Mouse (Mus musculus) cerebellum, adult 9-10 months (tissue): ENCODE data around the gene Vwa8.

Source experiments
- DNase-seq: peaks from one replicate; pipeline ENCODE4 v3.0.0; 2022

Gene Vwa8

DNA sequence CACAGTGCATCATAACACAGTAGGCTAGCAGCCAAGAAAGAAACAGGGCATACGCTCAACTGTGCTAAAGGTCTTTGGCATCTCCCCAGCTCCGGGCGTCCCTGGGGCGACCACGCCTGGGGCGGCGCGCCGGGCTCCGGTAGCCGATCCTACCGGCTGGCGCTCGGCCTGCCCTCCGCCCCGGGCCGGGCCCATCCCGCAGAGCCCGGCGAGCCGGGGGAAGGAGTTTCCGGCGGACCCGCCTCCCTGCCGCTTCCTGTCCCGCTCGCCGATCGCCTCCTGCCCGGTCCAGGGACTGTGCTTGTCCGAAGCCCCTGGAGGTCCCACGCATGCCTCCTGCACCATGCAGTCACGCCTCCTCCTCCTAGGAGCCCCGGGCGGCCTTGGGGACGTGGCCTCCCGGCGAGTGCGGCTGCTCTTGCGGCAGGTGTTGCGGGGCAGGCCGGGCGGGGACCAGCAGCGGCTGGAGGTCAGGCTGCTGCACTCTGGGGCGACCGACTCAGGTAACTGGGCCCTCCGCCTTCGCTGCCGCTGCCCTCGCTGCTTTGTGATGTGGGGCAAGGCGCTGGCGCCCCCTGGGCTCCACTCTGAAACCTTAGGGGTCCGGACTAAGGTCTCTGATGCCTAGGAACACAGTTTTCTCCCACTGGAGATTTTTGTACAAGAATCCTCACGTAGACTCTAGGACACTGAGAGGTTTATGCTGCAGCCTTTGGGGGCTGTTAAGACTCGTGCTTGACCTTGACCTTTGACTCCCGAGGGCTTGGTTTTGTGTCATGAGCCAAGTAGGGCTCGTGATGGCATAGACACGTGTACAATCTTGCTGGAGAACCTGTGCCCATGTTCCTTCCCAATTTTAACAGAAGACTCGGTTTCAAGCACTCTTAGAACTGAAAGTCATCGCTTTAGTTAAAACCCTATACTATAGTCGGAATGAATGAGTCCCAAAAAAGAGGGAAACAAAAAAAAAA, at the start of gene Vwa8:
Gene Vwa8, plus strand, starts transcription at position 112 of the 971 bp plus-strand sequence.
- DNase-seq = peak; percentile 83

GRCm38 (mm10) chr14:78802378-78802777, 46.5 kb upstream of the Vwa8 start:
- no peak for DNase-seq

GRCm38 (mm10) chr14:78803924-78804323, 44.9 kb upstream of the Vwa8 start:
- DNase-seq = no peak

DNA sequence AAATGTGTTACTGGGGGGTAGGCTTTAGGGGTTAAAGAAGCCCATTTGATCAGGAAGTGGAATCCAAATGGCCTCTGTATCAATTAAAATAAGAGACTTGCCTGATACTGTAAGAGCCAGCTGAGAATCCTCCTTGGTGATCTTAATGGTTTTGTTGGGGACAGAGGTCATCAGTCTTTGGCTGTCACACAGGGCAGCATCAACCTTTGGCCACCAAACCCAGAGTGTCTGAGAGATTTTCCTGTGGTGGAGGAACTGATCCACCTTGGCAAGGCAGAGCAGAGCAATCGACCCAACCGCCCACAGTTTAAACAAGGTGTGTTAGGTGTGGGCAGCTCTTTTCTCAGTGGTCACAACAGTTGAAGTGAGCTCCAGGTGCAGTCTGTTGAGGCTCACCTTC, 36.0 kb upstream of the Vwa8 start:
- no peak for DNase-seq

GRCm38 (mm10) chr14:78816411-78816810, 32.4 kb upstream of the Vwa8 start:
- no peak for DNase-seq

- DNase-seq = no peak
Observed at GRCm38 (mm10) chr14:78817651-78818050, 31.2 kb upstream of the Vwa8 start.

- no peak for DNase-seq
Observed at GRCm38 (mm10) chr14:78818406-78818805, 30.4 kb upstream of the Vwa8 start.

- DNase-seq = no peak
Observed at GRCm38 (mm10) chr14:78824013-78824412, 24.8 kb upstream of the Vwa8 start.

GRCm38 (mm10) chr14:78824507-78824906, 24.3 kb upstream of the Vwa8 start:
- no peak for DNase-seq

GRCm38 (mm10) chr14:78831158-78831557, 17.7 kb upstream of the Vwa8 start:
- no peak for DNase-seq

- DNase-seq = no peak
Observed at GRCm38 (mm10) chr14:78847948-78848347, 904 bp upstream of the Vwa8 start.

DNA sequence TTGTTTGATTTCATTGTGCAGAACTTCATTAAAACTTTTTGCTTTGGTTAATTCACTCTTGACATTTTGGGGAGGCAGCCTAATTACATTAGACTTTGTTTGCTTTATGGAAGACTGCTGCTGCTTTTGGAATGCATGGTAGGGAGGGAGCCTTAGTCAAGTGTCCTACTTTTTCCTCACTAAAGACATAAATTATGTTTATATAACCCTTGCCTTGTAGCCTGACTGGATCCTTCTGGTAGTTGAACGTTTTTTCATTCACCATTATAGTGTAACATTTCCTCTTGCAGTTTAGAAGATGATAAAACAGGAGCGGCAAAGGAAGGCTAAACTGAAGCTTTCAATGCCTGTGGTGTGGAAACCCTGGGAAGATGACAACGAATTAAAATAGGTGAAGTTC, 375 bp upstream of the Vwa8 start:
- DNase-seq = no peak

DNA sequence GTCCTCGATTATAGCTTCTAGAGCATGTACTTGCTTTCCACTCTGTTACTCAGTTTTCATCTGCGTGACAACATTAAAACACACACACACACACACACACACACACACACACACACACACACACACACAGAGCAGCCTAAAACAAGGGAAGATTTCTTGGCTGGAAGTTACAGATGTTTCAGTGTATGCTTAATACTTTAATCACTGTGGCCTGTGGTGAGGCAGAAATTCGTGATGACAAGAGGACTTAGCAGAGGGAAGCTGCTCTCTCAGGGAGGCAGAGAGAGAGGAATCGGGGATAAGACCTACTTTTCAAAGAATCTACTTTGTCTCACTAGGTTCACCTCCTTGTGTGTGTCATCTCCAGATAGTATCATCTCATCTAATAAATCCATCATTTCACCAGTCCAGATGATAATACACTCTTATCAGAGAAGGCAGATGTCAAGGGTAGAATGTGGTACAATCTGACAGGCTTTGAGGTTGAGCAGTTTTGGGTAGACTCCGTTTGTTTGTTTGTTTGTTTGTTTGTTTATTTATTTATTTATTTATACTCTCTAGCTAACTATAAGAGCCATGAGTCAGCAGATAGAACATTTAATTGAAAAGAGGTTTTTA, 1.2 kb downstream of the Vwa8 start:
- no peak for DNase-seq

DNA sequence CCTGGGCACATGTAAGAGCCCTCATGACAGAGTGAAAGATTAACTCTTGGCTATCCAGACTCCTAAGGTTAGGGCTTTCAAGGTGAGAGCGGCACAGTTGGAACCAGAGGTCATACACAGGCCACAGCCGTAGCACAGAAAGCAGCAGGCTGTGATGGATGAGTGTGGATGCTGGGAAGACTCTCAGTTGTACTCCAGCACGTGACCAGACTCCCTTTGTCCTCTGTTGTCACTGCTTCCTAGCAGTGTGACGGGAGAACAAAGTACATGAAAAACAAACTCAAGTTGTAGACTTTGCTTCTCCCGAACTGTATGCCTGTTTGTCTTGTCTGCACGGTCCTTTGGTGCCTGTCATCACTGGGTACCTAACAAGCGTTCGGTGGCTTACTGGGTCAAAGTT, 1.8 kb downstream of the Vwa8 start:
- no peak for DNase-seq

DNA sequence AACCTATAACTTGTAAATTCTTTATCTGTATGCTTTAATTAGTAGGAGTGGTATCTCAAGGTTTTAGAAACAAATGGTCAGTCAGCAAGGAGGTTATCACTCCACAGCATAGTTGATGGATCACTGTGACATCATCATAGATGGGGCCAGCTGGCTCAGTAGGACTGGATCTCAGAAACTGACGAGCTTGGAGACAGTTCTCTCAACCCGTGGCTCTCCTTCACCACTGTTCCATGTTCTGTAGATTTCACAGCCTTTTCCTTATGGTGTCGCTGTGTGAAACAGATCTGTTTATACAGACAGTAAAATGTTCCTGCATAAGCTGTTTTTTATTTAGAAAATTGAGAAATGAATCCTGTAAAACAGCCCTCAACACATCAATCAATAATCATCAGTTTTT, 2.5 kb downstream of the Vwa8 start:
- no peak for DNase-seq

DNA sequence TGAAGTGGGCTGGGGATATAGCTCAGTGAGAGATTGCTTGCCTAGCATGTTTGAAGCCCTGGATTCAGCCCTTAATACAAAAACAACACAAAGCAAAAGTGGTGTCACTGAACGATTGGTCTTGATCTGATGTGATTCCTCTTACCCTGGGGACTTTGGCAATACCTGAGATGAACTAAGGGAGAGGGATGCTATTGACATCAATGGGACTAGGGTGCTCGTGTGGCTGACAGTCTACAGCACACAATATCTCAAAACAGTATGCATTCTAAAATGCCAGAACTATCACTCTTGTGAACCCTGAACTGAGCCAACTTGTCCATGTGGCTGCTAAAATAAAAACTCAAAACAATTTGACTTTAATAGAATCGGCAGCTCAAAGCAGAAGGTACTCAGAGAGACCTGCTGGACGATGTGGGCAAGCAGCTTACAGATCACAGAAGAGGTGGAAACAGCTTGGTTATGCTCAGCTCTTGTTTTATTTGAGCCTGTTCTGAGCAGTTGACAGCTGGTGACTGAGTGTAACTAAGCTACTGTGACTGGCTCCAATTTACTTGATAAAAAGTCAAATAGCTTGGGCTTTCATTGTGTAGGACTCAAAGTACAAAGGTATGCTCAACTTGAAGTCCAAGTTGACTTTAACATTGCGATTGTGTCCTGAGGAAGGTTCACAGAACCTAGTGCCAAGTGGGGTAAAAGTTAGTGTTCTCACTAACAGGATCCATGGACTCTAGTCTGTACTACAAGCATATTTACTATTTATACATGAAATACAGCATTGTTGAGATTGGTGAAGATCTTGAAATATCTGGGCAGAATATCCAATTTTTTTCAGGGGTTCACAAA, 3.8 kb downstream of the Vwa8 start:
- DNase-seq = no peak

GRCm38 (mm10) chr14:78861156-78861555, 12.3 kb downstream of the Vwa8 start:
- DNase-seq = no peak

GRCm38 (mm10) chr14:78870036-78870435, 21.2 kb downstream of the Vwa8 start:
- no peak for DNase-seq

DNA sequence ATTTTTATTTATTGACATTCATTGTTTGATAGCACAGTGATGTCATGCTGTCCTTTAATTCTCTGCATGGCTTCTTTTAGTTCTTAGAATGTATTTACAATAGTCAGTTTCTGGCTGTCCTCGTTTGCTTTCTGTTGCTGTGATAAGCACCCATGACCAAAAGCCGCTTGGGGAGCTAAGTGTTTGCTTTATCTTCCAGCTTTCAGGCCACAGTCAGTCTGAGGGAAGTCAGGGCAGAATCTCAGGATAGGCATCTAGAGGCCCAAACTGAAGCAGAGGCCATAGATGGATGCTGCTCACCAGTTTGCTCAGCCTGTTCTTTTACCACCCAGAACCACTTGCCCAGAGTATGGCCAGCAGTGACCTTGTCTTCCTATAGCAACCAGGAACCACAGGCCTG, 28.3 kb downstream of the Vwa8 start:
- no peak for DNase-seq

DNA sequence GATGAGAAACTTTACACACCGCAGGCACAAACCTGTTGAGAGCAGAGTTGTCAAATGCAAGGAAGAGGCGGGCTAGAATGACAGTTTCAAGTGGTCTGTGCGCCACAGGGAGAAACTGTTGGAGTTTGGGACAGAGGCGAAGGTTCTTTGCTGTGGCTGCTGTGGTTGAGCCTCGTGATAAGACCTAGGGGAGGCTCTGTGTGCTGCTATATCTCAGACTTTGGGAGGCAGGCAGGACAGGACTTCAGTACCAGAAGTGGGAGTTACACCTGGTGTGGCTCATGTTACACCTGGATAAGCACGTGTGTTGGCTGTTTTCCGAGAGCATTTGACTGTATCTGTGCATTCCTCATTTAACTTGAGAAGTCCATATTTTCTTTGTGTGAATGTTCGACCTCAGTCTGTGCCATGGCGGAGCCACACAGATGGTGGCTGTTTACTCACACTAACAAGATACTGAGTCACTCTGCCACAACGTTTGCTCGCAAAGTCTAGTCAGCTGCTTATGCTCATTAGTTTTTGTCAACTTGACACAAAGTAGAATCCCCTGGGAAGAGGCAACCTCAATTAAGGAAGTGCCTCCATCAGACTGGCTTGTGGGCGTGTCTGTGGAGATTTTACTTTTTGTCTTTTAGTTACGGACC, 29.7 kb downstream of the Vwa8 start:
- no peak for DNase-seq

DNA sequence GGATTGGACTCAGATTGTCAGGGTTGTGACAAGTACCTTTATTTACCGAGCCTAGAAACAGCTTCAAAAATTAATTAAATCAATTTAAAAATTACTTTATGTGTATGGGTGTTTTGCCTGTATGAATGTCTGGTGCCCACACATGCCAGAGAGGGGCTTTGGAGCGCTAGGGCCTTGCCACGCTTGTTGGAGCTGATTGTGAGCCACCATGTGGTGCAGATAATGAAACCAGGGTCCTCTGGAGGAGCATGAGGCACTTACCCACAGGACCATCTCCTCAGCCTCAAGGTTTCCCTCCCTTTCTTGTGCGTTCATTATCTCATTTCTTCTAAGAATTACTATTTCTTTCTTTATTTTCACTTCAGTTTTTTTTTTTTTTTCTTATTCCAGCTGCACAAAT, 32.0 kb downstream of the Vwa8 start:
- no peak for DNase-seq

DNA sequence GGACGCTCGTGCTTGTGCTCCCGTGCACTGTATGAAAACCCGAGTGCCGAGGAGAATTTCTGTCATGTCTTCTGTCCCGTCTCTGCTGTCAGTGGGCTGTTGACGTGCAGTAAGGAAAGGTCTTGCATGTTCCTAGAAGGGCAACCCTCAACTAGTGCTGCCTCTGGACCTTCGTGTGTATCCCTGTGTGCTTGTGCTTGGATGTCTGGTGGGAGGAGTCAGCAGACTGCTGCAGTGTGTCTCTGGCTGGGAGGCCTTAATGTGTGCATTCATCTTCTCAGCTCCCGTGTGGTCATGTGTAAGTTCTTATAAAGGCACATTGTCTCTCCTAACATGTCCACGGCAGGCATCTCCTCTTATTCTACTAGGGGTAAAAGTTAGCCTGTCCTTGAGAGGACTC, 32.7 kb downstream of the Vwa8 start:
- DNase-seq = no peak
